Mouse (Mus musculus): ENCODE results near the gene Sprr4. TPM values are rescaled to one million over a fixed set of nuclear protein-coding genes. Genes with fewer than 3 reads are reported as not detected.
"Not testable (repeated sequence)": the region's sequence is repeated elsewhere in the genome, so short reads cannot be mapped to it uniquely, and the experiment has no call there.

Sprr4 gene
- polyA plus RNA-seq, 1 experiment from 2014 or later: not detected

GRCm38 (mm10) chr3:92481249-92481648 lies 19.0 kb downstream of the Sprr4 start:
- H3K4me2 ChIP-seq (replicated peaks; ENCODE audit: low read depth, low read length); ATAC-seq (ENCODE audit: insufficient number of reproducible peaks, insufficient read depth, low FRiP score, low read depth); H3K27me3 ChIP-seq (ENCODE audit: control insufficient read depth, insufficient read depth, low read length); H3K27ac ChIP-seq (ENCODE audit: low read length); H3K9me3 ChIP-seq (ENCODE audit: control insufficient read depth, low read depth, low read length); H3K4me1 ChIP-seq (ENCODE audit: control insufficient read depth, insufficient read depth, low read length); H3K36me3 ChIP-seq (ENCODE audit: control insufficient read depth, insufficient read depth, low read length); H3K4me3 ChIP-seq (ENCODE audit: low read depth, low read length); H3K9ac ChIP-seq (replicated peaks; ENCODE audit: low read depth, low read length): not testable (repeated sequence)

DNA sequence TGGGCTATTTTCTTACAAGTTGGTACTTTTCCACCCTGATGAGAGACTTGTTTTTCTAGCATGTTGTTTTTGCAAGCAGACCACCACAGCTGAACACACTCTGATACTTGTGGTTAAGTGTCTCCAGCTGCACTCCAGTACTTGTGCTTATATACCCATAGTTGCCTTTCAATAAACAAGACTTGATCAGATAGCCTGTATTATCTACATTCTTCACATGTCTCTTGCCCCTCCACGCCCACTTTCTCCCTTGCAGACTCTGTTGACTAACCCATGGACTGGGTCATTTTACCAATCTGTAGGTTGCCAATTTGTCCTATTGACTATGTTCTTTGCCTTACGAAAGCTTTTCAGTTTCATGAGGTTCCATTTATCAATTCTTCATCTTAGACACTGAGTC lies 30.2 kb downstream of the Sprr4 start:
- Histone ChIP-seq H3K9ac (replicated peaks; ENCODE audit: low read depth, low read length) (no peak overlapping the region), H3K4me2 (replicated peaks; ENCODE audit: low read depth, low read length) (no peak overlapping the region), H3K27me3 (ENCODE audit: control insufficient read depth, insufficient read depth, low read length) (no peaks in the 10 kb centered on the region), H3K4me1 (ENCODE audit: control insufficient read depth, insufficient read depth, low read length) (no peaks in the 10 kb centered on the region), H3K27ac (ENCODE audit: low read length) (no peak overlapping the region), H3K9me3 (ENCODE audit: control insufficient read depth, low read depth, low read length) (no peaks in the 10 kb centered on the region), H3K36me3 (ENCODE audit: control insufficient read depth, insufficient read depth, low read length) (no peaks in the 10 kb centered on the region), H3K4me3 (ENCODE audit: low read depth, low read length) (no peak overlapping the region)
- no peak for ATAC-seq (ENCODE audit: insufficient number of reproducible peaks, insufficient read depth, low FRiP score, low read depth)
- WGBS: 80% methylated on average over 2 of the region's 2 CpGs

- no peak overlapping the region for H3K27ac ChIP-seq (ENCODE audit: low read length)
- no peak overlapping the region for H3K9ac ChIP-seq (replicated peaks; ENCODE audit: low read depth, low read length)
- no peaks in the 10 kb centered on the region for H3K36me3 ChIP-seq (ENCODE audit: control insufficient read depth, insufficient read depth, low read length)
- H3K4me2 ChIP-seq (replicated peaks; ENCODE audit: low read depth, low read length): no peak overlapping the region
- H3K4me3 ChIP-seq (ENCODE audit: low read depth, low read length): no peak overlapping the region
- H3K4me1 ChIP-seq (ENCODE audit: control insufficient read depth, insufficient read depth, low read length): no peaks in the 10 kb centered on the region
- no peaks in the 10 kb centered on the region for H3K27me3 ChIP-seq (ENCODE audit: control insufficient read depth, insufficient read depth, low read length)
- no peak for ATAC-seq (ENCODE audit: insufficient number of reproducible peaks, insufficient read depth, low FRiP score, low read depth)
- no peaks in the 10 kb centered on the region for H3K9me3 ChIP-seq (ENCODE audit: control insufficient read depth, low read depth, low read length)
These were observed 32.9 kb downstream of the Sprr4 start for GRCm38 (mm10) chr3:92467424-92467823.

GRCm38 (mm10) chr3:92466576-92466975 lies 33.7 kb downstream of the Sprr4 start:
- Histone ChIP-seq H3K9ac (replicated peaks; ENCODE audit: low read depth, low read length) (no peak overlapping the region), H3K27ac (ENCODE audit: low read length) (no peak overlapping the region), H3K4me3 (ENCODE audit: low read depth, low read length) (no peak overlapping the region), H3K9me3 (ENCODE audit: control insufficient read depth, low read depth, low read length) (no peaks in the 10 kb centered on the region), H3K4me1 (ENCODE audit: control insufficient read depth, insufficient read depth, low read length) (no peaks in the 10 kb centered on the region), H3K4me2 (replicated peaks; ENCODE audit: low read depth, low read length) (no peak overlapping the region), H3K36me3 (ENCODE audit: control insufficient read depth, insufficient read depth, low read length) (no peaks in the 10 kb centered on the region), H3K27me3 (ENCODE audit: control insufficient read depth, insufficient read depth, low read length) (no peaks in the 10 kb centered on the region)
- 78% methylated on average over 1 of the region's 1 CpGs for WGBS
- ATAC-seq (ENCODE audit: insufficient number of reproducible peaks, insufficient read depth, low FRiP score, low read depth): no peak

- H3K4me1 ChIP-seq (ENCODE audit: control insufficient read depth, insufficient read depth, low read length): no peaks in the 10 kb centered on the region
- no peak within 1 kb of the TSS for H3K4me2 ChIP-seq (replicated peaks; ENCODE audit: low read depth, low read length)
- H3K27ac ChIP-seq (ENCODE audit: low read length): no peak within 1 kb of the TSS
- no peak for ATAC-seq (ENCODE audit: insufficient number of reproducible peaks, insufficient read depth, low FRiP score, low read depth)
- H3K9me3 ChIP-seq (ENCODE audit: control insufficient read depth, low read depth, low read length): no peaks in the 10 kb centered on the region
- 56% methylated on average over 2 of the region's 2 CpGs for WGBS
- H3K27me3 ChIP-seq (ENCODE audit: control insufficient read depth, insufficient read depth, low read length): no peaks in the 10 kb centered on the region
- H3K36me3 ChIP-seq (ENCODE audit: control insufficient read depth, insufficient read depth, low read length): no peaks in the 10 kb centered on the region
- H3K9ac ChIP-seq (replicated peaks; ENCODE audit: low read depth, low read length): no peak within 1 kb of the TSS
- no peak within 1 kb of the TSS for H3K4me3 ChIP-seq (ENCODE audit: low read depth, low read length)
These were observed 41.7 kb downstream of the Sprr4 start, which contains the start of gene Sprr3 for GRCm38 (mm10) chr3:92458620-92459019. Gene Sprr3 (minus strand): TSS chr3:92458720.

DNA sequence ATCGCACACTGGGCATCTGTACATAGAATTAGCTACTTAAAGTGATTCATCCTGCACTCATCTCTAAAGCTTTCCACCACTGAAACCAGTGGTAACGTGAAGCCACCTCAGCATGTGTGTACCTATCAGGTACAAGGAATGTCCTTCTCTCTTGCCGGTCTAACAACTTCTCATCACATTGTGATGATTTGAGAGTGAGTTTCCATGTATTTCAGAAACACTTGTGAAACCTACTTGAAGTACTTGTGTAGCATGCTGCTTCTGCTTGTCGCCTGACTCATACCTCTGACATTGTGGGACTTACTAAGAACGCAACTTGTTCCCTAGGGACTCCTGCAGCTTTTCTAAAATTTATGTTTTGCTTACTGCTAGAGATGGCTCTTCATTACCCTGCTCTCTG lies 45.1 kb downstream of the Sprr4 start:
- Histone ChIP-seq H3K36me3 (ENCODE audit: control insufficient read depth, insufficient read depth, low read length) (no peaks in the 10 kb centered on the region), H3K27me3 (ENCODE audit: control insufficient read depth, insufficient read depth, low read length) (no peaks in the 10 kb centered on the region), H3K27ac (ENCODE audit: low read length) (no peak overlapping the region), H3K4me3 (ENCODE audit: low read depth, low read length) (no peak overlapping the region), H3K4me2 (replicated peaks; ENCODE audit: low read depth, low read length) (no peak overlapping the region), H3K4me1 (ENCODE audit: control insufficient read depth, insufficient read depth, low read length) (no peaks in the 10 kb centered on the region), H3K9me3 (ENCODE audit: control insufficient read depth, low read depth, low read length) (no peaks in the 10 kb centered on the region), H3K9ac (replicated peaks; ENCODE audit: low read depth, low read length) (no peak overlapping the region)
- 85% methylated on average over 5 of the region's 5 CpGs for WGBS
- no peak for ATAC-seq (ENCODE audit: insufficient number of reproducible peaks, insufficient read depth, low FRiP score, low read depth)

Other genes starting within 250 kb of the Sprr4 start
- 19.7 and 23.0 TPM in 2 replicates for gene Sprr2a3, start 215.1 kb downstream of the Sprr4 start, polyA plus RNA-seq (2014; fragmentation: Nextera tagmentation; extraction: Ambion mirVana)
- gene Sprr2b, start 183.9 kb downstream of the Sprr4 start, polyA plus RNA-seq (2014; fragmentation: Nextera tagmentation; extraction: Ambion mirVana): not detected in 2 replicates
- gene Sprr2d, start 161.4 kb downstream of the Sprr4 start, polyA plus RNA-seq (2014; fragmentation: Nextera tagmentation; extraction: Ambion mirVana): not detected in 2 replicates
- gene Sprr2e, start 148.3 kb downstream of the Sprr4 start, polyA plus RNA-seq (2014; fragmentation: Nextera tagmentation; extraction: Ambion mirVana): not detected in 2 replicates
- gene Sprr2f, start 135.3 kb downstream of the Sprr4 start, polyA plus RNA-seq (2014; fragmentation: Nextera tagmentation; extraction: Ambion mirVana): not detected in 2 replicates
- not detected in 2 replicates for gene Sprr2h, start 114.8 kb downstream of the Sprr4 start, polyA plus RNA-seq (2014; fragmentation: Nextera tagmentation; extraction: Ambion mirVana)
- not detected in 2 replicates for gene Sprr2i, start 92.5 kb downstream of the Sprr4 start, polyA plus RNA-seq (2014; fragmentation: Nextera tagmentation; extraction: Ambion mirVana)
- gene Sprr2j-ps, start 82.4 kb downstream of the Sprr4 start, polyA plus RNA-seq (2014; fragmentation: Nextera tagmentation; extraction: Ambion mirVana): not detected in 2 replicates
- 5.8 and 7.5 TPM in 2 replicates for gene Gm9774, start 71.1 kb downstream of the Sprr4 start, polyA plus RNA-seq (2014; fragmentation: Nextera tagmentation; extraction: Ambion mirVana)
- gene Sprr2k, start 67.9 kb downstream of the Sprr4 start, polyA plus RNA-seq (2014; fragmentation: Nextera tagmentation; extraction: Ambion mirVana): not detected in 2 replicates
- gene Sprr1b, start 61.7 kb downstream of the Sprr4 start, polyA plus RNA-seq (2014; fragmentation: Nextera tagmentation; extraction: Ambion mirVana): not detected in 2 replicates
- 0.20 and 0.97 TPM in 2 replicates for gene Sprr3, start 41.8 kb downstream of the Sprr4 start, polyA plus RNA-seq (2014; fragmentation: Nextera tagmentation; extraction: Ambion mirVana)
- gene Sprr1a, start 14.6 kb downstream of the Sprr4 start, polyA plus RNA-seq (2014; fragmentation: Nextera tagmentation; extraction: Ambion mirVana): 26.0 and 31.7 TPM in 2 replicates
- gene 2310046K23Rik, start 34.0 kb upstream of the Sprr4 start, polyA plus RNA-seq (2014; fragmentation: Nextera tagmentation; extraction: Ambion mirVana): not detected in 2 replicates
- gene Ivl, start 73.2 kb upstream of the Sprr4 start, polyA plus RNA-seq (2014; fragmentation: Nextera tagmentation; extraction: Ambion mirVana): 0.25 and 0.52 TPM in 2 replicates
- gene Smcp, start 88.5 kb upstream of the Sprr4 start, polyA plus RNA-seq (2014; fragmentation: Nextera tagmentation; extraction: Ambion mirVana): not detected in 2 replicates
- not detected in 2 replicates for gene 2210017I01Rik, start 107.0 kb upstream of the Sprr4 start, polyA plus RNA-seq (2014; fragmentation: Nextera tagmentation; extraction: Ambion mirVana)
- gene Lce6a, start 121.2 kb upstream of the Sprr4 start, polyA plus RNA-seq (2014; fragmentation: Nextera tagmentation; extraction: Ambion mirVana): not detected in 2 replicates
- gene Lce1a1, start 147.8 kb upstream of the Sprr4 start, polyA plus RNA-seq (2014; fragmentation: Nextera tagmentation; extraction: Ambion mirVana): not detected in 2 replicates
- not detected in 2 replicates for gene Lce1b, start 156.4 kb upstream of the Sprr4 start, polyA plus RNA-seq (2014; fragmentation: Nextera tagmentation; extraction: Ambion mirVana)
- gene Lce1a2, start 169.8 kb upstream of the Sprr4 start, polyA plus RNA-seq (2014; fragmentation: Nextera tagmentation; extraction: Ambion mirVana): not detected in 2 replicates
- not detected in 2 replicates for gene Lce1c, start 178.8 kb upstream of the Sprr4 start, polyA plus RNA-seq (2014; fragmentation: Nextera tagmentation; extraction: Ambion mirVana)
- gene Lce1d, start 186.7 kb upstream of the Sprr4 start, polyA plus RNA-seq (2014; fragmentation: Nextera tagmentation; extraction: Ambion mirVana): not detected in 2 replicates
- gene Lce1e, start 208.6 kb upstream of the Sprr4 start, polyA plus RNA-seq (2014; fragmentation: Nextera tagmentation; extraction: Ambion mirVana): not detected in 2 replicates
- not detected in 2 replicates for gene Lce1f, start 219.9 kb upstream of the Sprr4 start, polyA plus RNA-seq (2014; fragmentation: Nextera tagmentation; extraction: Ambion mirVana)
- not detected in 2 replicates for gene Gm38119, start 238.6 kb upstream of the Sprr4 start, polyA plus RNA-seq (2014; fragmentation: Nextera tagmentation; extraction: Ambion mirVana)